Mouse (Mus musculus) cerebellum, adult 11 months (tissue): ENCODE results near the gene Rsph9.

ENCODE experiments used
- DNase-seq: peaks from one replicate; pipeline ENCODE4 v3.0.0; 2022

Gene Rsph9

DNA sequence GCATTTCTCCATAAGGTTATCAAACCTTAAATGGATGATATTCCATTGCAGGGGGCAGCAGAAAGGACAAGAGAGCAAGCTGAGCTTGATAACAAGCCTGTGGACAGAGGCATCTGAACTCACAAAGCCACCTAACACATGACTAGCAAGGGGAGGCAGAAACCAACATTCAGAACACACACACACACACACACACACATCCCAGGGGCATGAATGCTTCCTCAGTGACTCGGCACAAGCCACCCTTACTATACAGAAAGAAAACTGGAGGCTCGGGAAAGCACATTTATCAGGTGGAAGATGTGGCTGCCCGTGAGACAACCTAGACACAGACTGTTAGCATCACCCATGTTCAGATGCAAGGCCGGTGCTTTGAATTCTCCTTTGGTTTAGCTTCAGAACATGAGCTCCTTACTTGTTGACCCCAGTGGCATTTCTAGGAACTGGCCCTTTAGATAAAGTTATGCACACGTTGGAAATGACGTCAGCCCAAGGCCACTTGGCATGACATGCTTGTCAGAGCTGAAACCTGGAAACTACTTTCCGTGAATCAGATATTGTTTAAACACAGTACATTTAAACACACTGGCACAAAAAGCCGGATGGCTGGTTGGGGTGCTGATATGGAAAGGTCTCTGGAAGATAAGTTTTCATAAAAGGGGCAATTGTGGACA, 5.3 kb downstream of the Rsph9 start:
- no peak for DNase-seq

GRCm38 (mm10) chr17:46132862-46133261, 11.2 kb downstream of the Rsph9 start:
- DNase-seq: no peak

- peak; percentile 63 for DNase-seq
Measured at GRCm38 (mm10) chr17:46132058-46132718, 11.8 kb downstream of the Rsph9 start.

- DNase-seq: no peak
Measured at GRCm38 (mm10) chr17:46129741-46130498, 14.1 kb downstream of the Rsph9 start.

GRCm38 (mm10) chr17:46127814-46128493, 16.1 kb downstream of the Rsph9 start:
- no peak for DNase-seq

GRCm38 (mm10) chr17:46126608-46127007, 17.4 kb downstream of the Rsph9 start:
- DNase-seq: no peak

GRCm38 (mm10) chr17:46123953-46124700, 19.9 kb downstream of the Rsph9 start:
- DNase-seq: no peak

DNA sequence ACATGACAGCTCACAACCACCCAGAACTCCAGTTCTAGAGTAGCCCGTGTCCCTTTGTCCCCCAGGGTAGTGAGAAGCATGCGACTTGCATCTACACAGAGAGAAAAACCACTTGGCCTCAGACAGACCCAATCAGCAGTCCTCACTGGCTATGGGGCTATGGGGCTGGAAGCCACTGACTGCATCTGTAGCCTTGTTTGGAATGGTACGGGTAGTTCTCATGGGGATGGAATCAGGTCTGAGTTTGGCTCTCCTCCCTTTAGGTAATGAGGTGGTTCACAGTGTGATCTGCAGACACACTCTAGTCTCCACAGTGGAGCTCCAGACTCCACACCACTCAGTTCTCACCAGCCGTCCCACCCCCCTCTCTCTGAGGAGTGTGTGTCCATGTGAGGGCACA, 20.7 kb downstream of the Rsph9 start:
- no peak for DNase-seq

GRCm38 (mm10) chr17:46122791-46123190, 21.2 kb downstream of the Rsph9 start:
- DNase-seq: no peak

GRCm38 (mm10) chr17:46119641-46120040, 24.4 kb downstream of the Rsph9 start:
- no peak for DNase-seq

- no peak for DNase-seq
Measured at GRCm38 (mm10) chr17:46118423-46118850, 25.6 kb downstream of the Rsph9 start.

DNA sequence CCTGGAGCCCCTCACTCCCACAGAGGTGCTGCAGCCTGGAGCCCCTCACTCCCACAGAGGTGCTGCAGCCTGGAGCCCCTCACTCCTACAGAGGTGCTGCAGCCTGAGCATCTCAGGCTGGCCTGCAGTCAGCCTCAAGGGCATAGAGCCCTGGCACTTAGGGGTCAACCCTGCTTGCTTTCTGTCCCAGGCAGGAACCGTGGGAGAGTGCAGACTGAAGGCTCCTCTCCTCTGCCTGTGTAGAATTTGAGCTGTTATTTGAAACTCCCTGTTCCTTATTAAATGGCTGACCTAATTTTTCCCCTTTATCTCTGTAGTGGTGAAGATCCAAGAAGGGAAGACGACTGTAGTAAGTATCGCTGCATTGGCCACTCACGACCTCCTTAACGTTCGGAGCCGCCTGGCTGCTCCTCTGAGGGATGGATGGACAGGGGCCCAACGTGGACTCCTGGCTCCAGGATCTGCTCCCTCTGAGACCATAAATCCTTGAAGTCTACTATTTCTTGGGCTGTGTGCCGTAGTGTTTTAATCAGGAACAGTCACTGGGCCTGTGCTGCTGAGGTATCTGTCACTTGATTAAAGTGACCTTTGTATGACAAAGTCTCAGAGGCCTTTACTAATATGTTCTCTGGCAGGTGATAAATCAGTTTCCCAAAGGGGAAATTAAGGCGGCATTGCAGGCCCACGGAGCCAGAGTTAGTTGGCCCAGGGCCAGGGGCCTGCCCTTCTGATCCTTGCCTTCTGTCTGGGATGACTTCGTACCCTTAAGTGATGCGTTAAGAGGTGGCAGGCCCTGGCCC, 26.2 kb downstream of the Rsph9 start:
- no peak for DNase-seq

- no peak for DNase-seq
Measured at GRCm38 (mm10) chr17:46116881-46117280, 27.1 kb downstream of the Rsph9 start.

- no peak for DNase-seq
Measured at GRCm38 (mm10) chr17:46116138-46116537, 27.9 kb downstream of the Rsph9 start.

- DNase-seq: no peak
Measured at GRCm38 (mm10) chr17:46115489-46115888, 28.5 kb downstream of the Rsph9 start.

DNA sequence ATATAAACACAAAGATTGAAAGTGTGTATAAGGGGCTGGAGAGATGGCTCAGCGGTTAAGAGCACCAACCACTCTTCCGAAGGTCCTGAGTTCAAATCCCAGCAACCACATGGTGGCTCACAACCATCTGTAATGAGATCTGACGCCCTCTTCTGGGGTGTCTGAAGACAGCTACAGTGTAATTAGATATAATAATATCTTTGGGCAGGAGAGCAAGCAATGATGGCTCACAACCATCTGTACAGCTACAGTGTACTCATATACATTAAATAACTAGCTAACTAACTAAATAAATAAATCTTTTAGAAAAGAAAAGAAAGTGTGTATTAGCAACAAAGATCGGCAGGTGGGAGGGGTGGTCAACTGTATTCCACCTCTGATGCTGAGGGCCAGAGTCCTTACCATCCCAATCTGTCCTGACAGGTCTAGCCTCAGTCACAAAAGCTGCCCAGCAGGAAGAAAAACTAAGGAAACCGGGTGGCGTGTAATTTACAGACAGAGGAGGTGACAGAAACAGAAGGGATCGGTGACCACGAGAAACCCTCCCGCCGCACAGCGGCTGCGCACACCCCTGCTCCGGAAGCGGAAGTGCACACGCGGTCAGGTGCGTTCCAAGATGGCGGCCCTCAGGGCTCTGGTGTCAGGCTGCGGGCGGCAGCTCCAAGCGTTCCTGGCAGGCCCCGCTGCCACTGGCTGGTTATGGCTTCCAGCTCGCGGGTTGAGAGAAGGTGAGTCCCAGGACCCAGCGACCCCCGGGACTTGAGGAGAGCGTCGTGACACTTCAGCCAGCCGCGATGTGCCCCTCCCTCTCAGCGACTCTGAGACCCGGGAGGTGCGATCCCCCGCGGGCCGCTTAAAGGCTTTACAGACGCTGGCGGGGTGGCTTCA, 33.4 kb downstream of the Rsph9 start, which contains the start of gene Mrps18a:
Mrps18a (plus strand) TSS at position 585 of the 888 bp plus-strand sequence.
- DNase-seq: peak; percentile 81

- DNase-seq: no peak
Measured at GRCm38 (mm10) chr17:46108286-46108685, 35.7 kb downstream of the Rsph9 start.

GRCm38 (mm10) chr17:46104487-46104886, 39.5 kb downstream of the Rsph9 start:
- DNase-seq: no peak

DNA sequence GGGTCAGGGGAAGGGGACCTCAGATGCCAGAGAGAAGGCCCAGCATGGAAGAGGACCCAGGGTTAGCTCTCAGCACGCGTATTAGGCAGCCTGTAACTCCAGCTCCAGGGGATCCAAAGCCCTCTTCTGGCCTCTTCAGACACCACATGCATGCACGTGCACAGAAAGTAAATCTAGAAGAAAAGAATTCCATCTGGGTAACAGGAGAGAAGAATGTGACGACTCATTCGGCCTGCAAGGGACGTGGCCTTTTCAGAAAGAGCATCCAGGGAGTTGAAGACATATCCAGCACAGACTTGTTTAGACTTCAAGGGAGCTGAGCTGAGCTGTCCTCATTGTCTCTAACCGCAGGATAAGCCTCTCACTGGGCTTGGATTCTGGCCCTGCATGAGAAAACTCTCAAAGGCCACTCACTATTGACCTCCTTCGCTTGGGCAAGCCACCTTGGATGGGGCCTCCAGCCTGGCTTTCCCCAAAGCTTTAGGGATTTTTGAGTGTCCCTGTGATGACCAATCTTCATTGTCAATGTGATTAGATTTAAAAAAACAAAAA, 41.3 kb downstream of the Rsph9 start:
- no peak for DNase-seq

DNA sequence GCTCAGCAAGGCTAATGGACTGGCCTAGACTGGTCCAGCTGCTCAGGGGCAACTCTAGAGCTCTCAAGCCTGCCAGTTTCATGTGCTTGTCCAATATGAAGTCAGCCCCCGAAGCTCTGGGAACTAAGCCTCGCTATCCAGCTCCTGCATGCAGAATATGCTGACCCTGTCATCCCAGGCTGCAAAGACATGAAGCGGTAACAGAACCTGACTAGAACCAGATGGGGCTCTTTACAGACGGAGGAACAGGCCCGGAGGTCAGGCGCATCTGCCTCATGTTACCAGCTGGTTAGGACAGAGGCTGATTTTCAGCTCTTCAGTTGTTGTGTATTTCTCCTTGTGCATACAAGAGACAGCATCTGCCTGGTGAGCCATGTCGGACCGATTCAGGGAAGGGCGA, 42.1 kb downstream of the Rsph9 start:
- no peak for DNase-seq
